Mouse (Mus musculus) E14TG2a.4 (cell line): ENCODE data around the gene Mrps33.

Experiments
- CTCF ChIP-seq: conservative IDR thresholded peaks from 2 replicates; pipeline ENCODE4 v1.5.1; 2014; ENCODE audit warnings: low read length
- NANOG ChIP-seq: IDR thresholded peaks from 2 replicates; pipeline ENCODE4 v1.6.1; 2014; ENCODE audit warnings: borderline replicate concordance, low read length, mixed read lengths
- POU5F1 ChIP-seq: IDR thresholded peaks from 2 replicates; pipeline ENCODE4 v1.6.1; 2014; ENCODE audit warnings: low read length, borderline replicate concordance

DNA sequence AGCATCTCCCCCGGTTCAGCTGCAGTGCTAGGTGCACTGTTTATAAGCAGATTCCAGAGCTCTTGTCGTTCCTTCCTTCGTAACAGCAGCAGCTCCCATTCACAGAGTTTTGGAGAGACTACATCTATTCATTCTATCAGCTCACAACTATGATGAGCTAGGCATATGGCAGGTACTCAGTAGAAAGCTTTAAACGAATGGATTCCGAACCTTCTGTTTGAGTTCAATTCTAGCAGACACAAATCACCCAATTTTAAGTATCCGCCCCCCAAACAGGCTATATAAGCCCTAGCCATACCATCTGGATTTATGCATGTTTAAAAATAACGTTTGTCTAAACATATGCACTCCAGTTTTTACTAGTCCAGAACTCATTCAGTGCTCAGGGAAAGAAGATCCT, 9.8 kb downstream of the Mrps33 start:
- TF ChIP-seq CTCF (no peak), POU5F1 (no peak), NANOG (no peak)
